Mouse (Mus musculus) intestine, postnatal 0 days (tissue): ENCODE measurements at regions not wholly inside any gene's neighbourhood (a gene's known extent, or its start where the extent isn't known, plus 50 kb on each side); places are given as distances from the start of the nearest gene placed in this dataset.

ENCODE experiments used
- ATAC-seq: fragments of 200-750 bp; cut with Nextera tagmentation; 2 replicates; pipeline ENCODE4 v1.8.0; 2017; ENCODE audit warnings: mild to moderate bottlenecking, moderate TSS enrichment, moderate library complexity
- H3K27ac ChIP-seq: fragments of 300-500 bp; sonication (generic); 2 replicates; pipeline ENCODE4 v1.5.1; 2014; ENCODE audit warnings: mild to moderate bottlenecking, low read depth, low read length, moderate library complexity
- H3K27me3 ChIP-seq: fragments of 300-500 bp; sonication (generic); replicated peaks from 2 replicates; pipeline ENCODE4 v1.6.1; 2014; ENCODE audit warnings: low read length, mixed read lengths; ENCODE audit not compliant: control insufficient read depth, insufficient read depth
- H3K36me3 ChIP-seq: fragments of 300-500 bp; sonication (generic); 2 replicates; pipeline ENCODE4 v1.6.1; 2014; ENCODE audit warnings: mild to moderate bottlenecking, moderate library complexity; ENCODE audit not compliant: control insufficient read depth, insufficient read depth
- H3K4me1 ChIP-seq: fragments of 300-500 bp; sonication (generic); replicated peaks from 2 replicates; pipeline ENCODE4 v1.6.1; 2014; ENCODE audit warnings: antibody characterized with exemption, low read length, mixed read lengths; ENCODE audit not compliant: control insufficient read depth, insufficient read depth
- H3K4me2 ChIP-seq: fragments of 300-500 bp; sonication (generic); replicated peaks from 2 replicates; pipeline ENCODE4 v1.6.1; 2014; ENCODE audit warnings: low read depth, mild to moderate bottlenecking, moderate library complexity
- H3K4me3 ChIP-seq: fragments of 300-500 bp; sonication (generic); 2 replicates; pipeline ENCODE4 v1.5.1; 2014; ENCODE audit warnings: low read depth, low read length
- H3K9ac ChIP-seq: fragments of 300-500 bp; sonication (generic); 2 replicates; pipeline ENCODE4 v1.6.1; 2014; ENCODE audit warnings: mild to moderate bottlenecking, low read depth, low read length
- H3K9me3 ChIP-seq: fragments of 300-500 bp; sonication (generic); 2 replicates; pipeline ENCODE4 v1.6.1; 2016; ENCODE audit warnings: mixed run types; ENCODE audit not compliant: control insufficient read depth
- CTCF ChIP-seq: sonication (generic); IDR thresholded peaks from 2 replicates; pipeline ENCODE4 v1.5.1; 2016; ENCODE audit warnings: low read depth, mild to moderate bottlenecking, control low read depth, antibody characterized with exemption, moderate library complexity
- WGBS: fragments of 180-500 bp; shearing (Covaris S2); extraction: QIAGEN DNeasy Blood & Tissue Kit; methylation state at CpG from one replicate; pipeline ENCODE4 v1.1.7; 2014; 5-methylcytosine and 5-hydroxymethylcytosine counted together

DNA sequence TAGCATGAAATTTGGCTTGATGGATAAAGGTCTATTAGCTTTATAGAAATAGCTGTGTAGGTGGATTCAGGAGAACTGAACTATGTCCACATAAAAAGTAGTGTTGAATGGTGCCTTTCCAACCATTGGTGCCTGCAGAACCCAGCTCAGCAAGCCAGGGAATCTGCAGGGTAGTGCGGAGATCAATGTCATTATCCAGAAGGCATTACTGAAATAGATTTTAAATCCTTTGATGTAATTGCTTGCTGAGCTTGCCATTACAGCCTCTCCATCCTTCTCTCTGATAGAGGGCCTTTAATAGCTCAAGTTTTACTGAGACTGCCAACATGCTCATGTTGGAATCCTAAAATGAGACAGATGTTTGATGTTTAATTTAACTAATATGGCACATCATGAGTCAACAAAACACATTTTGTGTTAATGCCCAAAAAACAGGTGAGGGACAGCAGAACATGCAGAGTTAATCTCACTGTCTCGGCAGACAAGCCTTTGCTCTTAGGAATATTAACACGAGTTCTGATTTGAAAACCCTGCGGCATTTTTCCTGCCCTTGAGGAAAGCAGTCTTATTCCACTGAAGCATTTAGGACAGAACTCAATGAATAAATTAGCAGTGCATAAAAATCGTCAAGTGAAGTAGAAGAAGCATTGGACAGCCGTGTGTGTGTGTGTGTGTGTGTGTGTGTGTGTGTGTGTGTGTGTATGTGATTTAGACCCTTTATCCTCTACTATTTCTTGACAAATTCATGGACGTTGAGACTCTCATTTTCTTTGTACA, 974.5 kb downstream of the Rapgef2 start:
- 83% methylated on average over 7 of the region's 7 CpGs for WGBS
- Histone ChIP-seq H3K9ac (no peak overlapping the region), H3K27ac (no peak overlapping the region), H3K27me3 (no peaks in the 10 kb centered on the region), H3K4me3 (no peak overlapping the region), H3K4me2 (no peak overlapping the region), H3K9me3 (no peaks in the 10 kb centered on the region), H3K36me3 (no peaks in the 10 kb centered on the region), H3K4me1 (no peaks in the 10 kb centered on the region)
- no peak for TF ChIP-seq CTCF
- no peak for ATAC-seq

DNA sequence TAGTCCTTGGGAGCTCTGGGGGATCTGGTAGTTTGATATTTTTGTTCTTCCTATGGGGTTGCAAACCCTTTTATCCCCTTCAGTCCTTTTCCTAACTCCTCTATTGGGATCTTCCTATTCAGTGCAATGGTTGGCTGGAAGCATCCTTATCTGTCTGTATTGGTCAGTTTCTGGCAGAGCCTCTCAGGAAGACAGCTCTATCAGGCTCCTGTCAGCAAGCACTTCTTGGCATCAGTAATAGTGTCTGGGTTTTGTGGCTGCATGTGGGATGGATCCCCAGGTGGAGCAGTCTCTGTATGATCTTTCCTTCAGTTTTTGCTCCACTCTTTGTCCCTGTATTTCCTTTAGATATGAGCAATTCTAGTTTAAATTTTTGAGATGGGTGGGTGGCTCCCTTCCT, 985.8 kb downstream of the Rapgef2 start:
- Histone ChIP-seq H3K27me3 (no peaks in the 10 kb centered on the region), H3K4me3 (no peak overlapping the region), H3K4me2 (no peak overlapping the region), H3K9me3 (no peaks in the 10 kb centered on the region), H3K36me3 (no peaks in the 10 kb centered on the region), H3K9ac (no peak overlapping the region), H3K4me1 (no peaks in the 10 kb centered on the region), H3K27ac (no peak overlapping the region)
- ATAC-seq = no peak
- TF ChIP-seq CTCF = no peak

DNA sequence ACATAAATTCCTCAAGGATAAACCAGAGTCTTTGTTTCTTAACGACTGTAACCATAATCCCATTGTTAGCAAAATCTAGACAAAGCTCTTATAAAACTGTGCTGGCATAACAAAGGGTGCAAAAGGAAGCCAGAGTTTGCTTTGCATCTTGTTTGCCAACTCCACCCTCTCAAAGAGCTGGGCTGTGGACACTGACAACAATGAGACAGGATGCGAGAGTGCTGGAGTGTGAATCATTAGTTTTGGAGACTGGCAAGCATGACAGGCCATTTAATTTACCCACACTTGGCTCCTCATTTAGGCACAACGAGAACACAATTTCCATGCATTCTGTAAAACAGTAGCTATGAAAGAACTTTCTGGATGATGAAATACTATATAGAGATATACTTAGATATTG, 994.4 kb downstream of the Rapgef2 start:
- ATAC-seq = no peak
- no peak overlapping the region for H3K27ac ChIP-seq
- WGBS = 44% methylated on average over 3 of the region's 3 CpGs

DNA sequence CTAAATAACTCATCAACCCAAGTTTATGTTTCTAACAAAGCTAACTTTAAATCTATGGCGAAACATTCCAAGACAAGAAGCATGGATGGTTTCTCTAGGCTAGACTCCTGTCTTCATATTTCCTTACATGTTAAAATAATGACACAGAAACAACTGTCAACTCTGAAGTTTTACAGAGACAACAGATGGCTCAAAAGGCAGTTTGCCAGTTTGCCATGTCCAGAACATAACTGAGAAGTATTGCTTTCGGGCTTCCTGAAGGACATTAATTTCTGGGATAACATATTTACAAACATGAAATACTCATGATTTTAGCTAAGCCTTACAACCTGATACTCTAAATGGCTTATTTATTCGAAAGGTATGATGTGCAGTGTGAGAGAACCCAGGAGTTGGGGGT, 1002.2 kb downstream of the Rapgef2 start:
- Histone ChIP-seq H3K36me3 (no peaks in the 10 kb centered on the region), H3K4me1 (no peaks in the 10 kb centered on the region), H3K9me3 (no peaks in the 10 kb centered on the region), H3K27me3 (no peaks in the 10 kb centered on the region), H3K4me3 (no peak overlapping the region), H3K27ac (no peak overlapping the region), H3K9ac (no peak overlapping the region), H3K4me2 (no peak overlapping the region)
- no peak for ATAC-seq
- WGBS = 75% methylated on average over 3 of the region's 3 CpGs
- TF ChIP-seq CTCF = no peak

More for the DNA sequence above, 994.4 kb downstream of the Rapgef2 start:
- H3K36me3 ChIP-seq = no peaks in the 10 kb centered on the region
- H3K4me1 ChIP-seq = no peaks in the 10 kb centered on the region
- H3K9ac ChIP-seq = no peak overlapping the region
- H3K9me3 ChIP-seq = no peaks in the 10 kb centered on the region
- TF ChIP-seq CTCF = no peak
- H3K27me3 ChIP-seq = no peaks in the 10 kb centered on the region
- H3K4me2 ChIP-seq = no peak overlapping the region
- no peak overlapping the region for H3K4me3 ChIP-seq

DNA sequence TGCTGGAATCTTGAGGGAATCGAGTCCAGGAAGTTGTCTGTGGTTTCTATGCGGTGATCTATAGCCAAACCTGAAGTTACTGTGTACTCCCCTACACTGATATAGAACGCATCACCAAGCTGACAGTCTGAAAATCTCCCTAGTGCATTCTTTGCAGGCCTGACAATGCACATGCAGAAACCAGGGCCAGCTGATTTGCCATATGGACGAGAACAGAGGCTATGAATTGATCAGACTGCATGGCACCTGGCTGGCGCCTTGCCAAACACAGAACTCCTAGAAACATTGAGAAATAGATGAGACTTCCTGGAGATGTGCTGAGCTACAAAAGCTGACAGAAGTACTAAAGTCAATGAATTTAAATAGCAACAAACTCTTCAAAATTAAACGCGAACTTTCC, 1049.4 kb downstream of the Rapgef2 start:
- Histone ChIP-seq H3K27me3 (no peaks in the 10 kb centered on the region), H3K36me3 (no peaks in the 10 kb centered on the region), H3K4me2 (no peak overlapping the region), H3K4me3 (no peak overlapping the region), H3K9me3 (no peaks in the 10 kb centered on the region), H3K9ac (no peak overlapping the region), H3K4me1 (no peaks in the 10 kb centered on the region), H3K27ac (no peak overlapping the region)
- ATAC-seq = no peak
- TF ChIP-seq CTCF = no peak
- WGBS = 77% methylated on average over 7 of the region's 7 CpGs

DNA sequence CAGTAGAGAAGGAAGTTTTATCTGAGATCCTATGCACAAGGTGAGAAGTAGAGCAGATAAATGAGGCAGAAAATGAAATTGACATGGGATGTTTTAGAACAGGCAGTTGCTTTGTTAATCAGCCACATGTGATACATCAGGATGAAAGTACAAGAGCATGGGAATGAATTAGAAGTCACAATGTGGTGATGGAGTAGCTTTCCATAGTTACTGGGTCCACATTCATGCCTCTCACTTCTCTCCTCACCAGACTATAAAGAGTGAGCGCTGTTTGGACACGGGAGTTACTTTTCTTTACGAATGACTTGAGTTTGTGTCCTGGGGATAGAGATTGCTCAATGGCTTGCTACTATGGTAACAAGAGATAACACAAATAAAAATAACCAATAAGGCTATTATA, 1076.6 kb downstream of the Rapgef2 start:
- H3K4me1 ChIP-seq = no peaks in the 10 kb centered on the region
- H3K27me3 ChIP-seq = no peaks in the 10 kb centered on the region
- no peaks in the 10 kb centered on the region for H3K9me3 ChIP-seq
- H3K27ac ChIP-seq = no peak overlapping the region
- no peak overlapping the region for H3K9ac ChIP-seq
- H3K4me2 ChIP-seq = no peak overlapping the region
- H3K4me3 ChIP-seq = no peak overlapping the region
- WGBS = 67% methylated on average over 3 of the region's 3 CpGs
- ATAC-seq = no peak
- no peak for TF ChIP-seq CTCF
- H3K36me3 ChIP-seq = no peaks in the 10 kb centered on the region
